Mouse (Mus musculus): ENCODE measurements around the gene B4galnt1. TPM values are rescaled to one million over a fixed set of nuclear protein-coding genes. Genes with fewer than 3 reads are reported as not detected.
"Not testable (repeated sequence)": the region's sequence is repeated elsewhere in the genome, so short reads cannot be mapped to it uniquely, and the experiment has no call there.

The B4galnt1 gene
- polyA plus RNA-seq, 1 experiment from 2014 or later: 12.7 TPM

DNA sequence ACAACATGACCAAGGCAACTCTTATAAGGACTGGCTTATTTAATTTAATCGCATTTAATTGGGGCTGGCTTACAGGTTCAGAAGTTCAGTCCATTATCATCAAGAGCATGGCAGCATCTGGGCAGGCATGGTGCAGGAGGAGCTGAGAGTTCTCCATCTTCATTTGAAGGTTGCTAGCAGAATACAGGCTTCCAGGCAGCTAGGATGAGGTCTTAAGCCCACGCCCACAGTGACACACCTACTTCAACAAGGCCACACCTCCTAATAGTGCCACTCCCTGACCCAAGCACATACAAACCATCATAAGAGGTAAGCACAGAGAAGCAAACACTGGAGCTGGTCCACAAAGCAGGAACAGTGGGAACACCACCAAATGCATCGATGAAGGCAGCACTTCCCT lies 13.8 kb upstream of the B4galnt1 start:
- WGBS: 88% methylated on average over 3 of the region's 3 CpGs
- H3K4me3 ChIP-seq; H3K27ac ChIP-seq; H3K27me3 ChIP-seq (ENCODE audit: insufficient read depth, poor library complexity, severe bottlenecking); DNase-seq (ENCODE audit: low spot score); H3K36me3 ChIP-seq; H3K9me3 ChIP-seq; H3K4me1 ChIP-seq (replicated peaks): not testable (repeated sequence)

DNA sequence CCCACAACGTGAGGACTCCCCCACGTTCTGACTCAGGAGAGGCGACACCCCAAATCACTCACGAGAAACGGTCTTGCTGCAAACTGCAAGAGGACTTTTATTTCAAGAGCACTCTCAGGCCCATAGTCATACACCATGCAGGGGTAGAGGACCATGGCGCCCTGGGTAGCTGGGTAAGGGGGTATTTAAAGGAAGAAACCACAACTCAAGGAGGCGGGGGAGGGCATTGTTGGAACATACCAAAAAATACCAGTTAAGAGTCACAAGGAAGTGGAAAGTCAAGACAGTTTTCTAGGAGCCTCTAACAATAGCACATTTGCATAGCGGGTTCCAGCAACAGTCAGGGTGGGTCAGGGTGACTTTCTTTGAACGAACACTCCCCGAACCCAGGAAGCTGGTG lies 12.5 kb upstream of the B4galnt1 start:
- WGBS: 86% methylated on average over 10 of the region's 10 CpGs
- not testable (repeated sequence) for H3K36me3 ChIP-seq; H3K9me3 ChIP-seq; H3K4me3 ChIP-seq; H3K27ac ChIP-seq; H3K27me3 ChIP-seq (ENCODE audit: insufficient read depth, poor library complexity, severe bottlenecking); DNase-seq (ENCODE audit: low spot score); H3K4me1 ChIP-seq (replicated peaks)

DNA sequence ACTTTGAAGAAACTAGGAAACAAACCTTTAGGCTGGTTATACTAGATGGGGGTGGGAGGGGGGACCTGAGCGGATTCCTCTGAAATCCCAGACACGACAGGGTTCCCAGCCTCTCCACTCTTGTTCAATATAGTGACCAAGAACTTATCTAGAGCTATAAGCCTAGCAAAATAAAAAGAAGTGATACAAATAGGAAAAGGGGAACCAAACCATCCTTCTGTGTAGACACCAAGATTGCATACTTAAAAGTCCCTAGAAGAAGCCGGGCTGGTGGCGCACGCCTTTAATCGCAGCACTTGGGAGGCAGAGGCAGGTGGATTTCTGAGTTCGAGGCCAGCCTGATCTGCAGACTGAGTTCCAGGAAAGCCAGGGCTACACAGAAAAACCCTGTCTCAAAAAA lies 11.7 kb upstream of the B4galnt1 start:
- no peak for DNase-seq (ENCODE audit: low spot score)
- Histone ChIP-seq H3K4me1 (replicated peaks) (no peaks in the 10 kb centered on the region), H3K27me3 (ENCODE audit: insufficient read depth, poor library complexity, severe bottlenecking) (no peaks in the 10 kb centered on the region), H3K4me3 (no peak overlapping the region), H3K27ac (no peak overlapping the region), H3K36me3 (no peaks in the 10 kb centered on the region), H3K9me3 (0 out of 2 replicates have a peak, but pooled peaks cover 3% of the 10 kb centered on the region)
- 96% methylated on average over 7 of the region's 7 CpGs for WGBS

DNA sequence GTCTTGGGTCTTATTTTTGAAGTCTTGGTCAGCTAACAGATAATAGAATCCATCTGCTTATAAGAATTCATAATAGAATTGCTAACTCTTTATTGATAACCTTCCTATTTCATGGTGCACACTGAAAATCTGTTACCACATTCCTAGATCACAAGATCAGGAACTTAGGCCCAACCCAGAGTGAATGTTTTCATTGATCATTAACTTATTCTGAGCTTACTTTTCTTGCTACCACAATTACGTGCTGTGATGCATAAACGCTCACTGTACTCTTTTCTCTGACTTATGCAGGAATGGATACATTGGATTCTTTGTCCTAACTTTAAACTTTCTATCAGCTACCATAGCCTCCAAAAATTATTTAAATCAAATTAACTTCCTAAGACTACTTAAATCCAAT lies 10.8 kb upstream of the B4galnt1 start:
- 97% methylated on average over 2 of the region's 2 CpGs for WGBS
- DNase-seq (ENCODE audit: low spot score): no peak
- 0 out of 2 replicates have a peak, but pooled peaks cover 3% of the 10 kb centered on the region for H3K9me3 ChIP-seq
- H3K27me3 ChIP-seq (ENCODE audit: insufficient read depth, poor library complexity, severe bottlenecking): no peaks in the 10 kb centered on the region
- no peaks in the 10 kb centered on the region for H3K36me3 ChIP-seq
- no peak overlapping the region for H3K27ac ChIP-seq
- H3K4me1 ChIP-seq (replicated peaks): no peaks in the 10 kb centered on the region
- no peak overlapping the region for H3K4me3 ChIP-seq

DNA sequence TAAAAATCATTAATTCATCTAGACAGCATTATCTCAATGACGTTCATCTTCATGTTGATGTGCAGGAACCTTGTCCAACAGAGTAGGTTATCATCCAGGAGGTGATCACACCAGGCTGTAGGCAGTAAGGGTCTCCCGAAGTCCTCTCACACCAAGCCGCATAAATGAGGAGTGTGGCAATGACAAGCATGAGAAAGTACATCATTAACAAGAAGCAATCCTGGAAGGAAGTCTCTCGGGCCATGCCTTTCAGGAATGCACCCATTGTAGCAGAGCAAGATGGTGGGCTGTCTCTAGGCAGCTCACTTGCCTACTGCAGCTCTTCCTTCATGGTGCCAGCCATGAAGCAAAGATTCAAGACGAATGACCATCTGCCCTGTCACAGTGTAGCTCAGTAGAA lies 10.4 kb upstream of the B4galnt1 start:
- DNase-seq (ENCODE audit: low spot score): no peak
- no peak overlapping the region for H3K4me3 ChIP-seq
- WGBS: 89% methylated on average over 5 of the region's 5 CpGs
- no peaks in the 10 kb centered on the region for H3K4me1 ChIP-seq (replicated peaks)
- H3K27me3 ChIP-seq (ENCODE audit: insufficient read depth, poor library complexity, severe bottlenecking): no peaks in the 10 kb centered on the region
- H3K36me3 ChIP-seq: no peaks in the 10 kb centered on the region
- H3K27ac ChIP-seq: no peak overlapping the region
- H3K9me3 ChIP-seq: 0 out of 2 replicates have a peak, but pooled peaks cover 3% of the 10 kb centered on the region

DNA sequence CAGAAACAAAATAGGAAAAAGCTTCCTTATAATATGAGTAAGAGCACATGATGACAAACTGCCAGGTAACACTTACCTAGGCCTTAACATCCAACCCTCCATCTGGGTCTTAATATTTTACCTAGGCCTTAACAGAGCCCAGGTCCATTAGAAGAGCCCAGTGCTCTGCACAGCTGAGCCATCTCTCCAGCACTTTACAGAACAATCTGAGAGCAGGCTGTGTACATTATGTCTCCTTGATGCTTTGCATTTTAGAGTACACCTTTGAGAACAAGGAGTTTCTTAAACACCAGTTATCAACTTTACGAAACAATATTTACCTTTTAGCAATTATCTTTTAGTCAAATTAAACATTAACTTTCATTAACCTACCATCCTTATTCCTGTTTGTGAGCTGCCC lies 8.9 kb upstream of the B4galnt1 start:
- 94% methylated on average over 1 of the region's 1 CpGs for WGBS
- Histone ChIP-seq H3K27me3 (ENCODE audit: insufficient read depth, poor library complexity, severe bottlenecking) (no peaks in the 10 kb centered on the region), H3K36me3 (no peaks in the 10 kb centered on the region), H3K4me1 (replicated peaks) (no peaks in the 10 kb centered on the region), H3K4me3 (no peak overlapping the region), H3K27ac (no peak overlapping the region), H3K9me3 (0 out of 2 replicates have a peak, but pooled peaks cover 3% of the 10 kb centered on the region)
- DNase-seq (ENCODE audit: low spot score): no peak

DNA sequence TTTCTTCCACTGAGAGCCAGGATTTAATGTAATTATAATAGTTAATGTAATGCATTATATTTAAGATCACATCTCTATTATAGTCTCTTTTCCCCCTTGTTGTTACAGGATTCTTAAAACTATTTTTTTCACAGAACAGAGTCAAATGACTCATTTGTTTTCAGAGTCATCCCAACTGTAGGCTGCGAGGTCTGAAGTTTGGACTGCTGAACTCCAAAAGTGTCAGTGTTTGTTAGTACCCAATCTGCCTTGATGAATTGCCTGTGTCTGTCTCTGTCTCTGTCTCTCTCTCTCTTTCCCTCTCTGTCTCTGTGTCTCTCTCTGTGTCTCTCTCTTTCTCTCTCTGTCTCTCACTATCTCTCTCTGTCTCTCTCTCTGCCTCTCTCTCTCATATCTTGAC lies 8.5 kb upstream of the B4galnt1 start:
- Histone ChIP-seq H3K9me3 (0 out of 2 replicates have a peak, but pooled peaks cover 3% of the 10 kb centered on the region), H3K4me1 (replicated peaks) (no peaks in the 10 kb centered on the region), H3K4me3 (no peak overlapping the region), H3K27ac (no peak overlapping the region), H3K36me3 (no peaks in the 10 kb centered on the region), H3K27me3 (ENCODE audit: insufficient read depth, poor library complexity, severe bottlenecking) (no peaks in the 10 kb centered on the region)
- 83% methylated on average over 1 of the region's 1 CpGs for WGBS
- DNase-seq (ENCODE audit: low spot score): no peak

DNA sequence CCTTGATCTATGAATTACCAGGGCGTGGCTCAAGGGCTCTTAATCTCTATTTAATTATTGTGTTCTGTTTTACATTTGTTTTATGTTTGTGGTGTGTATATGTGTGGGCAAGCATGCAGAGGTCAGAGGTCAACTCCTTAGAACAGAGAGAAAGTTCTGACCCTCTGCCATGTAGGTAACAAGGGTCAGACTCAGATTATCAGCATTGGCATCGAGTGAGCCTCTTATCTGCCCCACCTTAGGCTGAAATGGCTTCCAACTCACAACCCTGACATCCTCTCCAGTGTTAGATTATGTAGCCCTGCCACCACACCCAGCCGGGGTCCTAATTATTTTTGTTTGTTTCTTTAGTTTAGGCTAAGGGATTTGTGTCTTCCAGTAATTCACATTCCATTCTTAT lies 6.6 kb upstream of the B4galnt1 start:
- Histone ChIP-seq H3K4me1 (replicated peaks) (no peaks in the 10 kb centered on the region), H3K27me3 (ENCODE audit: insufficient read depth, poor library complexity, severe bottlenecking) (peaks cover 10% of the 10 kb centered on the region), H3K4me3 (no peak overlapping the region), H3K9me3 (no peaks in the 10 kb centered on the region), H3K27ac (no peak overlapping the region), H3K36me3 (no peaks in the 10 kb centered on the region)
- DNase-seq (ENCODE audit: low spot score): no peak
- 77% methylated on average over 3 of the region's 3 CpGs for WGBS

DNA sequence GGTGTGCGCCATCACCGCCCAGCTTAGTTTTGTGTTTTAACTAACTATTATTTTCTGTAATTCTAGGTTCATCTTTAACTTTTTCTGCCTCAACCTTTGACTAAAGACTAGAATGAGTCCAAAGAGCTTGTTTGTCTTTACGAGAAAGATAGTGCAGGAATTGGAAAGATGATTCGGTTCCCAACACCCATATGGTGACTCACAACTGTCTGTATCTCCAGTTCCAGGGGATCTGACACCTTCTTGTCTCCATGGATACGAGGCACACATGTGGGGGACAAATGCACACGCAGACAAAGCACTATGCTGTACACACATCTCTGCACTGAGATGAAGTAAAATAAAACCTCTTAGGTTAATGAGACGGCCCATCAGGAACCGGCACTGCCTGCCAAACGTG lies 4.9 kb upstream of the B4galnt1 start:
- Histone ChIP-seq H3K4me1 (replicated peaks) (peaks cover 7% of the 10 kb centered on the region), H3K27me3 (ENCODE audit: insufficient read depth, poor library complexity, severe bottlenecking) (peaks cover 26% of the 10 kb centered on the region), H3K27ac (no peak overlapping the region), H3K36me3 (no peaks in the 10 kb centered on the region), H3K4me3 (no peak overlapping the region), H3K9me3 (no peaks in the 10 kb centered on the region)
- 84% methylated on average over 9 of the region's 9 CpGs for WGBS
- no peak for DNase-seq (ENCODE audit: low spot score)

DNA sequence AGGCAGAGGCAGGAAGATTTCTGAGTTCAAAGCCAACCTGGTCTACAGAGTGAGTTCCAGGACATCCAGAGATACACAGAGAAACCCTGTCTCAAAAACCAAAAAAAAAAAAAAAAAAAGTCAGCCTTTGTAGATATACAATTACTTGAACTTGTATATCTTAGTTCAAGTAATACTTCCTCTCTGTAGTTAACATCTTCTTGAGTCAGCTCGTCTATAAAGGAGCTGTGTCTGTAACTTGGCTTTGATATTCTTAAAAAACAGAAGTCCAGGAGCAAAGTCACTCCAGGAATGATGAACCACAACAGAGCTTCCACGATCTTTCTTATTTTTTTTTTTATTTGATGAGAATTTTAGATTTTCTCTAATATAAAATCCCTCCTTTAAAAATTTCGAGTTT lies 4.3 kb upstream of the B4galnt1 start:
- WGBS: 74% methylated on average over 3 of the region's 3 CpGs
- Histone ChIP-seq H3K27me3 (ENCODE audit: insufficient read depth, poor library complexity, severe bottlenecking) (peaks cover 33% of the 10 kb centered on the region), H3K36me3 (no peaks in the 10 kb centered on the region), H3K9me3 (no peaks in the 10 kb centered on the region), H3K4me3 (no peak overlapping the region), H3K4me1 (replicated peaks) (peaks cover 13% of the 10 kb centered on the region), H3K27ac (no peak overlapping the region)
- no peak for DNase-seq (ENCODE audit: low spot score)

DNA sequence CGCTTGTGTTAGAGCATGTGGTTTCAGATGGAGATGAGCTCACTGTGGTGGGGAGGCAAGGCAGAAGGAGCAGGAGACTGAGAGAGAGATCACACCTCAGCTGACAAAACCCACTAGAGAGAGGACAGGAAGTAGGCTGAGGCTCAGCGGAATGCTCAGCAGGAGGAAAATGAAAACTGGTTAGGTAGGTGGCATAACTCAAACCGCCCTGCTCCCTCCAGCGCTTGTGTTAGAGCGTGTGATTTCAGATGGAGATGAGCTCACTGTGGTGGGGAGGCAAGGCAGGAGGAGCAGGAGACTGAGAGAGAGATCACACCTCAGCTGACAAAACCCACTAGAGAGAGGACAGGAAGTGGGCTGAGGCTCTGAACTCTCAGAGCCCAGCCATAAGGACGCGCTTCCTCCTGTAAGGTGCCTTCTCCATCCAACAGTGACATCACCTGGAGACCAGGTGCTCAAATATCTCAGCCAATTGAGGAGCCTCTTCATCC lies 2.2 kb upstream of the B4galnt1 start:
- peaks cover 26% of the 10 kb centered on the region for H3K4me1 ChIP-seq (replicated peaks)
- peaks cover 54% of the 10 kb centered on the region for H3K27me3 ChIP-seq (ENCODE audit: insufficient read depth, poor library complexity, severe bottlenecking)
- not testable (repeated sequence) for H3K9me3 ChIP-seq; H3K36me3 ChIP-seq; H3K27ac ChIP-seq; DNase-seq (ENCODE audit: low spot score); H3K4me3 ChIP-seq
- WGBS: 58% methylated on average over 7 of the region's 7 CpGs

DNA sequence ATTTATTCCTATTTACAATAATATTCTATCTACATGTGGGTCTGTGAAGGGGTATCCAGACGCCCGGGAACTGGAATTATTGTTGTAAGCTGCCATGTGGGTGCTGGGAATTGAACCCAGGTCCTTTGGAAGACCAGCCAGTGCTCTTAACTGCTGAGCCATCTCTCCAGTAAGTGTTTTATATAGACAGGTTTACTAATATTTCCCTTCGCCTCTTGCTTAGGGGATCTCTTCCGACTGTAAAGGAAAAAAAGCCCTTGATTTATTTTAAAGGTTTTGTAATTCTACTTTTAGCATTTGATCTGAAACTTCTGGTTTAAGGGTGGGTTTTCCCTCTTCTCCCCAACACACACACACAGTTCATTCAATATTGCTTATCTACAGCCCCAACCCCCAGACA lies 835 bp upstream of the B4galnt1 start:
- H3K27ac ChIP-seq: peak overlapping the region; percentile 84; the same call in 1 of the 2 replicates
- peaks cover 68% of the 10 kb centered on the region for H3K27me3 ChIP-seq (ENCODE audit: insufficient read depth, poor library complexity, severe bottlenecking)
- H3K9me3 ChIP-seq: no peaks in the 10 kb centered on the region
- H3K4me1 ChIP-seq (replicated peaks): peaks cover 26% of the 10 kb centered on the region
- 95% methylated on average over 4 of the region's 4 CpGs for WGBS
- peak overlapping the region; percentile 63; the same call in 1 of the 2 replicates for H3K4me3 ChIP-seq
- no peak for DNase-seq (ENCODE audit: low spot score)
- H3K36me3 ChIP-seq: no peaks in the 10 kb centered on the region

DNA sequence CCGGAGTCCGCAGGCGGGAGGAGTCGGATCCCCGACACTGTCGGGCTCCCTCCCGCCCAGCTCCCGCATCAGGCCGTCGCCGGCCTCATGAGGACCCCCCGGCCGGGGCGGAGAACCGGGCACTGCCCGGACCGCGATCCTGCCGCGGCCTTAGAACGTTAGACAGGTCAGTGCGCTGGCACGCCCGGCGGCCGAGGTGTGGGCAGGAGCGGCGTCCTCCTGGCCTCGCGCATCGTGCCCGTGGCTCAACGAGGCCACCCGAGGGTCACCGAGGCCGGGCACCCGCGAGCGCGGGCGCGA lies 279 bp downstream of the B4galnt1 start:
- no peak for DNase-seq (ENCODE audit: low spot score)
- Histone ChIP-seq H3K27ac (peak overlapping the region; percentile 84), H3K36me3 (no peaks in the 10 kb centered on the region), H3K4me1 (replicated peaks) (peaks cover 34% of the 10 kb centered on the region), H3K27me3 (ENCODE audit: insufficient read depth, poor library complexity, severe bottlenecking) (peaks cover 79% of the 10 kb centered on the region), H3K4me3 (peak overlapping the region; percentile 63), H3K9me3 (no peaks in the 10 kb centered on the region)
- under 1% methylated on average over 42 of the region's 42 CpGs for WGBS
